18 mouse cellular contexts compared by ENCODE assay signal in genomic region chr1:127387661-127388060, GRCm38 (mm10).
"Had no signal": no experiment of that assay in that cellular context is flagged by ENCODE, and none has a peak within 500 bp of the region (broad histone marks: within the 10 kb centered on the region; RNA-seq: fewer than 3 reads in every experiment).

No protein-coding gene starts in this region.

- ATAC-seq: midbrain, embryonic 16.5 days had no signal

- H3K4me2 ChIP-seq: lung, embryonic 14.5 days; midbrain, embryonic 12.5 days; neural tube, embryonic 13.5 days; neural tube, embryonic 15.5 days had no signal

- H3K27ac ChIP-seq: midbrain, embryonic 10.5 days; midbrain, embryonic 12.5 days; neural tube, embryonic 13.5 days; neural tube, embryonic 15.5 days had no signal

- DNase-seq: lung, embryonic 14.5 days; lung, postnatal 10 days; lung, postnatal 4 days; midbrain, embryonic 14.5 days; retina, postnatal 1 day; right cerebral cortex, adult 18-20 months; right cerebral cortex, postnatal 25 days; right cerebral cortex, postnatal 4 days; spleen, adult 18-20 months; thymus, adult 18-20 months; thymus, postnatal 25 days; thymus, postnatal 4 days had no signal

- H3K9me3 ChIP-seq: midbrain, embryonic 10.5 days; midbrain, embryonic 12.5 days; neural tube, embryonic 15.5 days had no signal

- H3K4me1 ChIP-seq: midbrain, embryonic 10.5 days; midbrain, embryonic 12.5 days; neural tube, embryonic 15.5 days had no signal

- H3K4me3 ChIP-seq: midbrain, embryonic 10.5 days; midbrain, embryonic 12.5 days; myocyte; neural tube, embryonic 13.5 days; neural tube, embryonic 15.5 days had no signal

- H3K27me3 ChIP-seq: midbrain, embryonic 12.5 days; neural tube, embryonic 13.5 days; neural tube, embryonic 15.5 days had no signal

- H3K9ac ChIP-seq: lung, embryonic 14.5 days; midbrain, embryonic 12.5 days; neural tube, embryonic 13.5 days; neural tube, embryonic 15.5 days had no signal
